In the genomic region with DNA sequence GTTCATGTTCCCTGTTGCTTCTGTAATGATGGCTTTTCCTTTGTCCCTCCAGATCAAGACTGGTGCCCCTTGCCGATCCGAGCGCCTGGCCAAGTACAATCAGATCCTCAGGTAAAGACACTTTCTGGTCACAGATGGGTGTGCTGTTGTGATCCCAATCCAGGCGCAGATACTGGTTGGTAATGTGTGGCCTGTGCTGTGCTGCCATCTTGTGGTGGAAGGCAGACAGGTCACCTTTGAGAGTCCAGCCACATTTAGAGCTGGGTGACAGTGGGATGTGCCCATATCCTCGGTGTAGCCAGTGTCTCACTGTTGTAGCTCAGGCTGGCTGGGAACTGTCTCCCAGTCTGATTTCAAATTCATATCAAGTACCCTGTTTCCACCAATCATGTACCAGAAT, we compare ENCODE assay signal across 9 mouse cellular contexts. TPM values are rescaled to one million over a fixed set of nuclear protein-coding genes. Genes with fewer than 3 reads are reported as not detected.
A peak's percentile ranks its signal among the peaks of the same experiment; 100 is the strongest.
DNase-seq lines count a peak whose midpoint lies in the region; ATAC-seq and TF ChIP-seq lines count a peak whose summit lies in the region.
"Had no signal": no experiment of that assay in that cellular context is flagged by ENCODE, and none has a peak within 500 bp of the region (broad histone marks: within the 10 kb centered on the region; RNA-seq: fewer than 3 reads in every experiment).

No protein-coding gene starts in this region.

- TF ChIP-seq CTCF in heart, adult 2 months (IDR thresholded peaks at IDR 0.05) = peak; percentile 93

- no peak overlapping the region for H3K9ac ChIP-seq in heart, adult 2 months (ENCODE audit: low read depth, low read length)
- H3K9ac ChIP-seq in hindbrain, embryonic 15.5 days = no peak overlapping the region

- intact Hi-C loops in heart, adult 2 months (cut with DNase I) = loop anchor here (2.0 kb wide), 2 partner anchors 29 to 71 kb away; no protein-coding TSS in a partner anchor
- intact Hi-C loops in left cerebral cortex, postnatal 25 days (cut with DNase I) = loop anchor here (2.0 kb wide), 1 partner anchor 71 kb away; no protein-coding TSS in a partner anchor

- TF ChIP-seq POLR2A in heart, adult 2 months (IDR thresholded peaks at IDR 0.05; ENCODE audit: insufficient read depth, low read depth, low read length) = no peak

- 48% methylated on average over 5 of the region's 5 CpGs for WGBS in heart, adult 2 months
- WGBS in heart, embryonic 10.5 days = 71% methylated on average over 5 of the region's 5 CpGs
- WGBS in forebrain, embryonic 10.5 days = 73% methylated on average over 5 of the region's 5 CpGs
- WGBS in hindbrain, embryonic 15.5 days = 58% methylated on average over 5 of the region's 5 CpGs
- 72% methylated on average over 5 of the region's 5 CpGs for WGBS in midbrain, embryonic 10.5 days

- H3K79me2 ChIP-seq in heart, adult 2 months (replicated peaks; ENCODE audit: control insufficient read depth, insufficient read depth, low read length) = 0 out of 2 replicates have a peak, but pooled peaks cover 1% of the 10 kb centered on the region

- DNase-seq in heart, adult 2 months = peak; percentile 64 to 71
- DNase-seq in heart, embryonic 10.5 days (ENCODE audit: low spot score) = no peak
- peak; percentile 42 to 43 for DNase-seq in adrenal gland, postnatal 4 days (ENCODE audit: low spot score in 2 of 2)
- peak; percentile 60 for DNase-seq in forebrain, embryonic 10.5 days (ENCODE audit: extremely low spot score, low spot score)
- DNase-seq in left cerebral cortex, postnatal 25 days (ENCODE audit: low spot score in 2 of 2) = peak; percentile 75 to 81
- DNase-seq in midbrain, embryonic 10.5 days (ENCODE audit: low spot score) = peak; percentile 67
- DNase-seq in spleen, adult 12 weeks (ENCODE audit: low spot score) = peak; percentile 41

- H3K4me3 ChIP-seq in heart, adult 2 months = no peak overlapping the region
- H3K4me3 ChIP-seq in heart, embryonic 10.5 days = no peak overlapping the region
- no peak overlapping the region for H3K4me3 ChIP-seq in forebrain, embryonic 10.5 days
- no peak overlapping the region for H3K4me3 ChIP-seq in hindbrain, embryonic 15.5 days
- H3K4me3 ChIP-seq in midbrain, embryonic 10.5 days = no peak overlapping the region

- no peaks in the 10 kb centered on the region for H3K9me3 ChIP-seq in heart, embryonic 10.5 days
- H3K9me3 ChIP-seq in forebrain, embryonic 10.5 days = no peaks in the 10 kb centered on the region
- H3K9me3 ChIP-seq in hindbrain, embryonic 15.5 days = no peaks in the 10 kb centered on the region
- no peaks in the 10 kb centered on the region for H3K9me3 ChIP-seq in midbrain, embryonic 10.5 days (replicated peaks)

- H3K36me3 ChIP-seq in heart, adult 2 months (ENCODE audit: control insufficient read depth, insufficient read depth, low read length) = peaks cover 17% of the 10 kb centered on the region
- H3K36me3 ChIP-seq in heart, embryonic 10.5 days = peaks cover 96% of the 10 kb centered on the region
- peaks cover 99% of the 10 kb centered on the region for H3K36me3 ChIP-seq in forebrain, embryonic 10.5 days (replicated peaks)
- peaks cover 58% of the 10 kb centered on the region for H3K36me3 ChIP-seq in hindbrain, embryonic 15.5 days
- H3K36me3 ChIP-seq in midbrain, embryonic 10.5 days = peaks cover 98% of the 10 kb centered on the region

- no peaks in the 10 kb centered on the region for H3K27me3 ChIP-seq in heart, adult 2 months (ENCODE audit: control insufficient read depth, insufficient read depth, low read length)
- no peaks in the 10 kb centered on the region for H3K27me3 ChIP-seq in heart, embryonic 10.5 days (ENCODE audit: insufficient read depth, poor library complexity, severe bottlenecking)
- H3K27me3 ChIP-seq in forebrain, embryonic 10.5 days (ENCODE audit: poor library complexity, severe bottlenecking) = no peaks in the 10 kb centered on the region
- no peaks in the 10 kb centered on the region for H3K27me3 ChIP-seq in hindbrain, embryonic 15.5 days
- no peaks in the 10 kb centered on the region for H3K27me3 ChIP-seq in midbrain, embryonic 10.5 days (ENCODE audit: low read depth, poor library complexity, severe bottlenecking)

- TF ChIP-seq EP300 in heart, adult 2 months (IDR thresholded peaks at IDR 0.05; ENCODE audit: insufficient read depth, low read depth, low read length) = peak; percentile 91

- no peak overlapping the region for H3K27ac ChIP-seq in heart, adult 2 months
- no peak overlapping the region for H3K27ac ChIP-seq in heart, embryonic 10.5 days
- no peak overlapping the region for H3K27ac ChIP-seq in forebrain, embryonic 10.5 days
- no peak overlapping the region for H3K27ac ChIP-seq in hindbrain, embryonic 15.5 days (replicated peaks)
- H3K27ac ChIP-seq in midbrain, embryonic 10.5 days (replicated peaks) = no peak overlapping the region

- peaks cover 2% of the 10 kb centered on the region; the same call in 1 of the 2 replicates for H3K4me1 ChIP-seq in heart, adult 2 months (ENCODE audit: control insufficient read depth, insufficient read depth, low read length)
- peaks cover 12% of the 10 kb centered on the region for H3K4me1 ChIP-seq in heart, embryonic 10.5 days
- H3K4me1 ChIP-seq in forebrain, embryonic 10.5 days = peaks cover 28% of the 10 kb centered on the region
- H3K4me1 ChIP-seq in hindbrain, embryonic 15.5 days (replicated peaks) = peaks cover 28% of the 10 kb centered on the region
- H3K4me1 ChIP-seq in midbrain, embryonic 10.5 days = peaks cover 8% of the 10 kb centered on the region; the same call in 1 of the 2 replicates

- ATAC-seq in hindbrain, embryonic 15.5 days (ENCODE audit: low FRiP score, low read depth) = peak; percentile 39; the same call in 1 of the 2 replicates

- no peak overlapping the region for H3K4me2 ChIP-seq in hindbrain, embryonic 15.5 days

RNA-seq across cellular contexts. Expression of a gene that starts 11.5 kb away (rescaled TPM):
- 100 to 1,000 TPM; 111 to 113 TPM for total RNA-seq in heart, adult 2 months (2021)
- 179 and 246 TPM in 2 replicates for polyA plus RNA-seq in heart, adult 2 months (2012; rRNA removed)
- polyA plus RNA-seq in heart, embryonic 10.5 days (2016; fragmentation: Nextera tagmentation; extraction: Ambion mirVana) = 3,222 and 3,587 TPM in 2 replicates
- total RNA-seq in adrenal gland, postnatal 4 days (2021) = 100 to 1,000 TPM; 259 to 261 TPM
- 3,430 and 3,707 TPM in 2 replicates for polyA plus RNA-seq in forebrain, embryonic 10.5 days (2016; fragmentation: Nextera tagmentation; extraction: Ambion mirVana)
- polyA plus RNA-seq in hindbrain, embryonic 15.5 days (2015; fragmentation: Nextera tagmentation; extraction: Ambion mirVana) = 1,126 and 1,158 TPM in 2 replicates
- total RNA-seq in left cerebral cortex, postnatal 25 days (2021) = 100 to 1,000 TPM; 424 to 432 TPM
- polyA plus RNA-seq in midbrain, embryonic 10.5 days (2016; fragmentation: Nextera tagmentation; extraction: Ambion mirVana) = 2,531 and 3,331 TPM in 2 replicates

RNA-seq across cellular contexts. Expression of a gene that starts 33.4 kb away (rescaled TPM):
- 10 to 100 TPM; 39.0 to 46.4 TPM for total RNA-seq in heart, adult 2 months (2021)
- polyA plus RNA-seq in heart, adult 2 months (2012; rRNA removed) = 16.2 and 19.3 TPM in 2 replicates
- 27.6 and 31.6 TPM in 2 replicates for polyA plus RNA-seq in heart, embryonic 10.5 days (2016; fragmentation: Nextera tagmentation; extraction: Ambion mirVana)
- 100 to 1,000 TPM; 150 to 160 TPM for total RNA-seq in adrenal gland, postnatal 4 days (2021)
- polyA plus RNA-seq in forebrain, embryonic 10.5 days (2016; fragmentation: Nextera tagmentation; extraction: Ambion mirVana) = 26.8 and 31.1 TPM in 2 replicates
- polyA plus RNA-seq in hindbrain, embryonic 15.5 days (2015; fragmentation: Nextera tagmentation; extraction: Ambion mirVana) = 32.5 and 33.8 TPM in 2 replicates
- total RNA-seq in left cerebral cortex, postnatal 25 days (2021) = 100 to 1,000 TPM in 1 of 2 experiments, 10 to 100 TPM in 1; 84.7 to 103 TPM
- polyA plus RNA-seq in midbrain, embryonic 10.5 days (2016; fragmentation: Nextera tagmentation; extraction: Ambion mirVana) = 24.5 and 30.7 TPM in 2 replicates

RNA-seq across cellular contexts. Expression of a gene that starts 46.9 kb away (rescaled TPM):
- not detected for total RNA-seq in heart, adult 2 months (2021)
- polyA plus RNA-seq in heart, adult 2 months (2012; rRNA removed) = not detected in 2 replicates
- not detected in 2 replicates for polyA plus RNA-seq in heart, embryonic 10.5 days (2016; fragmentation: Nextera tagmentation; extraction: Ambion mirVana)
- not detected for total RNA-seq in adrenal gland, postnatal 4 days (2021)
- polyA plus RNA-seq in forebrain, embryonic 10.5 days (2016; fragmentation: Nextera tagmentation; extraction: Ambion mirVana) = 0.22 TPM in 1 of 2 replicates, not detected in the other
- polyA plus RNA-seq in hindbrain, embryonic 15.5 days (2015; fragmentation: Nextera tagmentation; extraction: Ambion mirVana) = not detected in 2 replicates
- total RNA-seq in left cerebral cortex, postnatal 25 days (2021) = not detected
- 0.12 TPM in 1 of 2 replicates, not detected in the other for polyA plus RNA-seq in midbrain, embryonic 10.5 days (2016; fragmentation: Nextera tagmentation; extraction: Ambion mirVana)
- polyA plus RNA-seq: large intestine, adult 2 months had no signal
